Mouse (Mus musculus): Measurements from ENCODE around the gene Map2k4. TPM values are rescaled to one million over a fixed set of nuclear protein-coding genes. Genes with fewer than 3 reads are reported as not detected.
A peak's percentile ranks its signal among the peaks of the same experiment; 100 is the strongest.

The Map2k4 gene
- total RNA-seq, 2 experiments from 2014 or later, result 60.9 to 66.9 TPM

GRCm38 (mm10) chr11:65712754-65713306 lies 75.3 kb downstream of the Map2k4 start:
- no peak for DNase-seq (ENCODE audit: low spot score)

GRCm38 (mm10) chr11:65706784-65707183 lies 81.3 kb downstream of the Map2k4 start:
- DNase-seq (ENCODE audit: low spot score), result peak; percentile 20

- no peak for DNase-seq (ENCODE audit: low spot score)
These were observed 81.9 kb downstream of the Map2k4 start for GRCm38 (mm10) chr11:65706176-65706575.

- DNase-seq (ENCODE audit: low spot score), result no peak
These were observed 83.2 kb downstream of the Map2k4 start for GRCm38 (mm10) chr11:65704861-65705260.

GRCm38 (mm10) chr11:65678824-65679402 lies 109.2 kb downstream of the Map2k4 start:
- peak; percentile 8 for DNase-seq (ENCODE audit: low spot score)

GRCm38 (mm10) chr11:65667348-65667969 lies 120.6 kb downstream of the Map2k4 start:
- no peak for DNase-seq (ENCODE audit: low spot score)

- DNase-seq (ENCODE audit: low spot score), result no peak
These were observed 123.2 kb downstream of the Map2k4 start for GRCm38 (mm10) chr11:65664903-65665302.

- no peak for DNase-seq (ENCODE audit: low spot score)
These were observed 126.1 kb downstream of the Map2k4 start for GRCm38 (mm10) chr11:65661790-65662522.

GRCm38 (mm10) chr11:65653932-65654331 lies 134.2 kb downstream of the Map2k4 start:
- no peak for DNase-seq (ENCODE audit: low spot score)

GRCm38 (mm10) chr11:65651426-65651825 lies 136.7 kb downstream of the Map2k4 start:
- DNase-seq (ENCODE audit: low spot score), result no peak

GRCm38 (mm10) chr11:65649956-65650715 lies 138.0 kb downstream of the Map2k4 start:
- DNase-seq (ENCODE audit: low spot score), result no peak

- DNase-seq (ENCODE audit: low spot score), result no peak
These were observed 138.6 kb downstream of the Map2k4 start for GRCm38 (mm10) chr11:65649469-65649868.

GRCm38 (mm10) chr11:65646314-65646713 lies 141.8 kb downstream of the Map2k4 start:
- no peak for DNase-seq (ENCODE audit: low spot score)

GRCm38 (mm10) chr11:65644539-65644938 lies 143.6 kb downstream of the Map2k4 start:
- no peak for DNase-seq (ENCODE audit: low spot score)

GRCm38 (mm10) chr11:65640261-65640660 lies 147.8 kb downstream of the Map2k4 start:
- DNase-seq (ENCODE audit: low spot score), result no peak

Small RNA genes lying within 50 kb of the gene (microRNA-seq; reads per million reads assigned to microRNA genes)
- gene Mir744, result 8,641 reads per million, percentile 93 among the genes with 10 or more reads in this experiment

Other genes starting within 250 kb of the Map2k4 start
- 1 to 10 TPM; 2.2 to 2.3 TPM for gene Zkscan6, start 18.9 kb upstream of the Map2k4 start, total RNA-seq (2021)

All from gastrocnemius, adult 18-20 months (tissue).